Mouse (Mus musculus) embryonic facial prominence, embryonic 14.5 days (tissue): ENCODE data around the gene Ccr4. TPM values are rescaled to one million over a fixed set of nuclear protein-coding genes. Genes with fewer than 3 reads are reported as not detected.
A peak's percentile ranks its signal among the peaks of the same experiment; 100 is the strongest.

Experiments
- ATAC-seq: fragments of 200-750 bp; cut with Nextera tagmentation; 2 replicates; pipeline ENCODE4 v1.8.0; 2017; ENCODE audit warnings: low read depth, moderate number of reproducible peaks, moderate TSS enrichment
- DNase-seq: peaks from one replicate; pipeline ENCODE4 v3.0.0-alpha.2; 2015; ENCODE audit warnings: low spot score
- H3K27ac ChIP-seq: fragments of 300-500 bp; sonication (generic); replicated peaks from 2 replicates; pipeline ENCODE4 v1.5.1; 2014; ENCODE audit warnings: low read depth, mild to moderate bottlenecking, low read length, moderate library complexity
- H3K27me3 ChIP-seq: fragments of 300-500 bp; sonication (generic); replicated peaks from 2 replicates; pipeline ENCODE4 v1.6.1; 2014; ENCODE audit warnings: low read length; ENCODE audit not compliant: control insufficient read depth, insufficient read depth
- H3K36me3 ChIP-seq: fragments of 300-500 bp; sonication (generic); 2 replicates; pipeline ENCODE4 v1.6.1; 2014; ENCODE audit warnings: low read length, mixed read lengths; ENCODE audit not compliant: control insufficient read depth, insufficient read depth
- H3K4me1 ChIP-seq: fragments of 300-500 bp; sonication (generic); 2 replicates; pipeline ENCODE4 v1.6.1; 2014; ENCODE audit warnings: antibody characterized with exemption, low read length; ENCODE audit not compliant: control insufficient read depth, insufficient read depth
- H3K4me2 ChIP-seq: fragments of 300-500 bp; sonication (generic); 2 replicates; pipeline ENCODE4 v1.6.1; 2014; ENCODE audit warnings: low read depth, mild to moderate bottlenecking, low read length, moderate library complexity, mixed read lengths
- H3K4me3 ChIP-seq: fragments of 300-500 bp; sonication (generic); 2 replicates; pipeline ENCODE4 v1.5.1; 2014; ENCODE audit warnings: low read depth, mild to moderate bottlenecking, low read length
- H3K9ac ChIP-seq: fragments of 300-500 bp; sonication (generic); 2 replicates; pipeline ENCODE4 v1.6.1; 2014; ENCODE audit warnings: low read depth, mild to moderate bottlenecking, low read length, moderate library complexity, mixed read lengths
- H3K9me3 ChIP-seq: fragments of 300-500 bp; sonication (generic); 2 replicates; pipeline ENCODE4 v1.6.1; 2016; ENCODE audit warnings: low read length; ENCODE audit not compliant: control insufficient read depth
- WGBS: fragments of 180-500 bp; shearing (Covaris S2); extraction: QIAGEN DNeasy Blood & Tissue Kit; methylation state at CpG from one replicate; pipeline ENCODE4 v1.1.7; 2014; 5-methylcytosine and 5-hydroxymethylcytosine counted together
- polyA plus RNA-seq: library from polyadenylated mRNA; unstranded; fragments of >200 nt; fragmentation: Nextera tagmentation; extraction: Ambion mirVana; gene quantifications from 2 replicates; pipeline ENCODE4 v1.2.1, GENCODE M21; 2014

Ccr4 gene
- polyA plus RNA-seq, result 0.75 and 1.1 TPM in 2 replicates

DNA sequence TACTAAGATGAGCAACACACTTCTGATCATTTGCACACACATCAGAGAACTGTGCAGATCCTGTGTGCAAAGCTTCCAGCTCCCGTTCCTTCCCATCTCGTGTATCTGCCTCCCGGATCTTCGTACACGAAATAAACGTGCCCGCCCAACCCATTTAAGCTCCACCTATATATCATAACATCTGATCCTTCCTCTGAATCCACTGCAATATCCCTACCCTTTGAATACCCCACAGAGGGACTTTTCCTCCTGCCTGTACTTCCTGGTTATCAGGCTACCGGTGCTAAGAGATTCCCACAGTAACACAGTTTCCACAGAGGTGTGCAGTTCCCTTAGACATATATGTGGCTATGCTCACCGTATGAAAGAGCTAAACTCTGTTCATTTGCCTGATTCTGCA lies at the start of gene Ccr4:
TSS of gene Ccr4 (minus strand) at position 101 of the 400 bp plus-strand sequence.
- Histone ChIP-seq H3K4me1 (no peaks in the 10 kb centered on the region), H3K9ac (peak within 1 kb of the TSS; percentile 8; the same call in 1 of the 2 replicates), H3K4me2 (no peak within 1 kb of the TSS), H3K27ac (no peak within 1 kb of the TSS), H3K4me3 (no peak within 1 kb of the TSS), H3K27me3 (no peaks in the 10 kb centered on the region), H3K36me3 (no peaks in the 10 kb centered on the region), H3K9me3 (no peaks in the 10 kb centered on the region)
- no peak for DNase-seq
- ATAC-seq, result no peak
- 82% methylated on average over 9 of the region's 9 CpGs for WGBS

DNA sequence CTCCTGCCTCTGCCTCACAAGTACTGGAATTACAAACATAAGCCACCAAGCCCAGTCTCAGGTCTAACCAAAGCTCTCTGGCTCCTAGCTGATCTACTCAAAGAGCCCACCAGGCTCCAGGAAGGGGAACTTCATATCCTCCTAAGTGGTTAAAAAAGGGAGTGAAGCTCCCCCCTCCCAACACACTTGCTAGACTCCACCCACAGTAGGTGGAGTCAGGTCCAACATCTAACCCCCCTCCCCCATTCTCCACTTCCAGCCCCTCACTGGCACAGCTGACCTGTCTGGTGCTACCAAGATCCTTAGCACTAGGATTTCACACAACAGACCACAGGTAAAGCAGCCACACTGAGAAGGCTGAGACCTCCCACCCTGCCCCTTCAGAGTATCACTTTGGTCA lies 49.1 kb upstream of the Ccr4 start:
- Histone ChIP-seq H3K9me3 (no peaks in the 10 kb centered on the region), H3K27ac (no peak overlapping the region), H3K9ac (no peak overlapping the region), H3K4me3 (no peak overlapping the region), H3K4me1 (no peaks in the 10 kb centered on the region), H3K4me2 (no peak overlapping the region), H3K36me3 (no peaks in the 10 kb centered on the region), H3K27me3 (peaks cover 6% of the 10 kb centered on the region; the same call in 1 of the 2 replicates)
- DNase-seq, result no peak
- no peak for ATAC-seq

DNA sequence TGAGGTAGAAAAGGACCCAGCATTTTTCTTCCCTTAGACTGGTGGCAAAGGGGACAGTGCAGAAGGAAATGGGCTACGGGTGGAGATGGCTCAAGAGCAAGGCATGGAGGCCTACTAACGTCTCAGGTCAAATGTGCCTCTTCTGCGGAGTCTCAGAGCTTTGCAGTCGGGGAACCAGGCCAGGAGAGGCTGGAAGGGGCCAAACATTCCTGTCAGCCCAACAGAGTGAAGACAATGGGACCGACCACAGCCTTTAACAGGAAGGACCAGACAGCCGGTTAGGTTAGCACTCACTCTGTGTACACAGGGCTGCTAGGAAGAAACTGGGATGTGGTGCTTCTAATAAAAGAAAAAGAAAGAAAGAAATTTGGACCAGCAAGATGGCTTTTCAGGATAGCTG lies 45.3 kb upstream of the Ccr4 start:
- Histone ChIP-seq H3K4me2 (no peak overlapping the region), H3K27me3 (no peaks in the 10 kb centered on the region), H3K27ac (no peak overlapping the region), H3K9ac (no peak overlapping the region), H3K9me3 (no peaks in the 10 kb centered on the region), H3K36me3 (no peaks in the 10 kb centered on the region), H3K4me1 (peaks cover 6% of the 10 kb centered on the region), H3K4me3 (no peak overlapping the region)
- ATAC-seq (no peak), DNase-seq (no peak)
- WGBS, result 27% methylated on average over 6 of the region's 6 CpGs

DNA sequence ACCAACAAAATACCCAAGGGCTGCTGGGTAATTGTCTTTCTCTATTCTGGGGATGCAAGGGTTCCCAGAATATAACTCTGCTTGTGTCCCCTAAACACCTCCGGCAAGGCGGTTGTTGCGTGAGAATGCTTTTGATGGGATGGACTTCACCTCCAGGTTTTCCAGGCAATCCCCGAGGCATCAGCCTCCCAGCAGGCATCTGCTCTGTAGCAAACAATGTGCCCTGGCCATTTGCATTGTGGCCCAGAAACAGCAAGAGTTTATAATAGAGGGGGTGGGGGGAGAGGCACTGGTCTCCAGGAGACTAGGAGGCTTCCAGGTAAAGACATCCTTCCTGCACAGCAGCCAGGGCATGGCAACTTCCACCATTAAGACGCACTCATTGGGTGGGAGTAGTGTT lies 44.4 kb upstream of the Ccr4 start:
- no peak for DNase-seq
- no peak overlapping the region for H3K27ac ChIP-seq
- H3K36me3 ChIP-seq, result no peaks in the 10 kb centered on the region
- WGBS, result 44% methylated on average over 5 of the region's 5 CpGs
- peaks cover 12% of the 10 kb centered on the region for H3K4me1 ChIP-seq
- no peak overlapping the region for H3K4me3 ChIP-seq
- H3K4me2 ChIP-seq, result no peak overlapping the region
- H3K9ac ChIP-seq, result no peak overlapping the region
- H3K9me3 ChIP-seq, result no peaks in the 10 kb centered on the region
- no peaks in the 10 kb centered on the region for H3K27me3 ChIP-seq
- ATAC-seq, result no peak

DNA sequence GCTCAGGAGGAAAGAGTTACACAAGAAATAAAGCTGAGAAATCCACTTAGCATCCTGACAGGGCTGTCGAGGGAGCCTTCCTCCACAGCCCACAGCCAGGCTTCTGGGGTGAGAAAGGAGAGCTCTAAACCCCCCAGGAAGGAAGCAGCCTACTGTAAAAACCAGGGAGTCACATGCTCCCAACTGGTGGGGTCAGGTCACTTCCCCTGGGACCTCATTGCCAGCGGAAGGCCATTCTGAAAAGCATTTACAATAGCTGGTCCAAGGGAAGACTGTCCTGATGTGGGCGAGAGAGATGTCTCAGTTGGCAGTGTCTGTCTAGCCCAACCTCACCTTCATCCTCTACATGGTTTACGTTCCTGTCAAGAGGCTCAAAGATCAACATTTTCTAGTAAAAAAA lies 43.8 kb upstream of the Ccr4 start:
- Histone ChIP-seq H3K27ac (no peak overlapping the region), H3K4me2 (no peak overlapping the region), H3K27me3 (no peaks in the 10 kb centered on the region), H3K36me3 (no peaks in the 10 kb centered on the region), H3K4me1 (peaks cover 12% of the 10 kb centered on the region), H3K9ac (no peak overlapping the region), H3K9me3 (no peaks in the 10 kb centered on the region), H3K4me3 (no peak overlapping the region)
- ATAC-seq (no peak), DNase-seq (no peak)
- 47% methylated on average over 4 of the region's 4 CpGs for WGBS

DNA sequence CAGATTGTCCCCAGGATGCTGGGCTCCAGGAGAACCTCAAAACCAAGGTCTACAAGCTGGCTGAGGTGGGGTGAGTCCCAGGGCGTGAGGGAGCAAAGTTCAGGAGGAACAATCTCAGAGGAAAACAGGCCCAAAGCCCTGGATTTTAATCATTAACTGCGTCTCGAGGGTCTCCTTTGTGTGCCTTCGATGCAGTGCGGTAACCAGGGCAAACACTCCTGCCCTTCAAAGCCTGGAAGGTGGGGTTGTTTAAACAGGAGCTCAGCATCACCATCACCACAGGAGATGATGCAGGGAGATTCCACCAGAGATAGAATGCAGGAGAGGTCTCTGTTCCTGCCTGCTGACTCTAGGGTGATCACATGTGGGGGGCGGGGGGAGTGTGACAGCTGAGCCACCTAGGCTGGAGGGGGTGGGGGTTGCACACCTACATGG lies 42.9 kb upstream of the Ccr4 start:
- no peak overlapping the region for H3K9ac ChIP-seq
- no peak overlapping the region for H3K4me2 ChIP-seq
- WGBS, result 50% methylated on average over 6 of the region's 6 CpGs
- no peak overlapping the region for H3K4me3 ChIP-seq
- H3K27me3 ChIP-seq, result no peaks in the 10 kb centered on the region
- peaks cover 12% of the 10 kb centered on the region for H3K4me1 ChIP-seq
- ATAC-seq (no peak), DNase-seq (no peak)
- H3K9me3 ChIP-seq, result no peaks in the 10 kb centered on the region
- H3K27ac ChIP-seq, result no peak overlapping the region
- H3K36me3 ChIP-seq, result no peaks in the 10 kb centered on the region

DNA sequence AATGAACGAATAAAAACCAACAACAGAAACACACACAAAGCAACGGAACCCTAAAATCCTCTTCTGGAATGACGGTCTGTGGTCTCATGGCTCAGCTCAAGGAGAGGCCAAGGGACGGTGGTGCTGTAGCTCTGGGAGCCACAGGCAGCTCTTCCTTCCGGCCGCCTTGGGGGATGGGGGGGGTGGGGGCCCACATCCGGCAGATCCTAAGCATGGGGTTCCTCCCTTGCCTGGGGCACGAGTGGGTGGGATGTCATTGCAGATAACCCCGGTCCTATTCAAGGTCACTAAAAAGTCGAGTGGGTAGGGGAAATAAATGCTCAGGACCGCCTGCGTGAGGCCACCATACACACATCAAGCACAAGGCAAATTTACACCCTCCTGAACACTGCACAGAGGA lies 42.0 kb upstream of the Ccr4 start:
- H3K36me3 ChIP-seq, result no peaks in the 10 kb centered on the region
- no peak overlapping the region for H3K27ac ChIP-seq
- H3K4me1 ChIP-seq, result peaks cover 12% of the 10 kb centered on the region
- 60% methylated on average over 11 of the region's 12 CpGs for whole genome bisulfite sequencing
- no peaks in the 10 kb centered on the region for H3K27me3 ChIP-seq
- H3K9ac ChIP-seq, result no peak overlapping the region
- H3K4me2 ChIP-seq, result no peak overlapping the region
- no peak for ATAC-seq
- no peak for DNase-seq
- H3K4me3 ChIP-seq, result no peak overlapping the region
- no peaks in the 10 kb centered on the region for H3K9me3 ChIP-seq

DNA sequence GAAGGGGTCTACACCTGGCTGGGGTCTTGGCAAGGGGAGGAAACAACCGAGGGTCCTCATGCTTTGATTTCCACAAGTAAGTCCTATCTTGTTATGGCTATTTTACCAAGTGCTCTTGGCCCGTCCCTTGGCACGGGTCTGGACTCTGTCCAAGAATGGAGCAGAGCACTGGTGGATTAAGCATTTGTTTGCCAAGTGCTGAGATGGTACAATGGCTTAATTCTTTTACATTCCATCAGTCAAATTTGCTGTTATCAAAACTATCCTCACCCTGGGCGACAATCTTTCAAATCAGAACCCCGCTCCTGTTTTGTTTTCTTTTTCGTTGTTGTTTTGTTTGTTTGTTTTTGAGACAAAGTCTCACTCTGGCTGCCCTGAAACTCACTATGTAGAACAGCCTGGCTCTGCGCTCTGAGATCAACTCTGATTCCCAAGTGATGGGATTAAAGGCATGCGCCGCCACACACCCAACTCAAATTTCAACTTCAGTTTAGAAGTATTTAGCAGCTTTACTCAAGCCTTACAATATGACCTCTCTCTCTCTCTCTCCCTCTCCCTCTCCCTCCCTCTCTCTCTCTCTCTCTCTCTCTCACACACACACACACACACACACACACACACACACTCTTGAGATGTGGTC lies 40.2 kb upstream of the Ccr4 start:
- H3K36me3 ChIP-seq, result no peaks in the 10 kb centered on the region
- H3K9me3 ChIP-seq, result no peaks in the 10 kb centered on the region
- ATAC-seq (peak; percentile 64; the same call in 1 of the 2 replicates), DNase-seq (peak; percentile 52)
- H3K27me3 ChIP-seq, result no peaks in the 10 kb centered on the region
- H3K27ac ChIP-seq, result peak overlapping the region; percentile 44; the same call in 1 of the 2 replicates
- no peak overlapping the region for H3K4me3 ChIP-seq
- WGBS, result 28% methylated on average over 9 of the region's 9 CpGs
- peaks cover 12% of the 10 kb centered on the region for H3K4me1 ChIP-seq
- H3K9ac ChIP-seq, result no peak overlapping the region
- no peak overlapping the region for H3K4me2 ChIP-seq
